In genomic region chr19:4099056-4099455, GRCm38 (mm10) we compare ENCODE assay signal across 8 mouse cellular contexts. TPM values are rescaled to one million over a fixed set of nuclear protein-coding genes. Genes with fewer than 3 reads are reported as not detected.
A peak's percentile ranks its signal among the peaks of the same experiment; 100 is the strongest.
DNase-seq lines count a peak whose midpoint lies in the region; ATAC-seq and TF ChIP-seq lines count a peak whose summit lies in the region.

No protein-coding gene starts in this region.

- intact Hi-C loops in heart, postnatal 14 days (cut with DNase I) = loop anchor here (2.0 kb wide), 1 partner anchor 130 kb away; no protein-coding TSS in a partner anchor

- H3K9ac ChIP-seq in forebrain, embryonic 14.5 days (ENCODE audit: low read length) = no peak overlapping the region
- H3K9ac ChIP-seq in liver, postnatal 0 days (replicated peaks) = no peak overlapping the region; the same call in 1 of the 2 replicates
- 0 out of 2 replicates have a peak overlapping the region, but pooled peaks have one; percentile 80 for H3K9ac ChIP-seq in neural tube, embryonic 13.5 days

- no peak for TF ChIP-seq EP300 in liver, postnatal 0 days (IDR thresholded peaks at IDR 0.05; ENCODE audit: low read depth)

- no peak overlapping the region for H3K4me2 ChIP-seq in forebrain, embryonic 14.5 days (ENCODE audit: low read length)
- H3K4me2 ChIP-seq in liver, postnatal 0 days (ENCODE audit: low read depth, low read length) = peak overlapping the region; percentile 95
- peak overlapping the region; percentile 85 for H3K4me2 ChIP-seq in neural tube, embryonic 13.5 days

- peaks cover 11% of the 10 kb centered on the region for H3K36me3 ChIP-seq in E14TG2a.4 (ENCODE audit: insufficient read depth, low read length)
- H3K36me3 ChIP-seq in forebrain, embryonic 14.5 days (ENCODE audit: control insufficient read depth, insufficient read depth, low read length) = 0 out of 2 replicates have a peak, but pooled peaks cover 7% of the 10 kb centered on the region
- peaks cover 7% of the 10 kb centered on the region for H3K36me3 ChIP-seq in liver, postnatal 0 days (replicated peaks; ENCODE audit: insufficient read depth, low read length)
- H3K36me3 ChIP-seq in neural tube, embryonic 13.5 days = 0 out of 2 replicates have a peak, but pooled peaks cover 4% of the 10 kb centered on the region

- 10% methylated on average over 9 of the region's 9 CpGs for WGBS in forebrain, embryonic 14.5 days
- 4% methylated on average over 9 of the region's 9 CpGs for WGBS in large intestine, adult 2 months
- WGBS in liver, postnatal 0 days (ENCODE audit: insufficient replicate concordance) = 4% methylated on average over 9 of the region's 9 CpGs
- WGBS in neural tube, embryonic 13.5 days = 16% methylated on average over 9 of the region's 9 CpGs

- ATAC-seq in forebrain, embryonic 14.5 days = no peak
- peak; percentile 11; the same call in 1 of the 2 replicates for ATAC-seq in liver, postnatal 0 days
- no peak for ATAC-seq in neural tube, embryonic 13.5 days (ENCODE audit: low read depth)

- H3K4me3 ChIP-seq in E14TG2a.4 (replicated peaks; ENCODE audit: low read length) = peak overlapping the region; percentile 90
- no peak overlapping the region for H3K4me3 ChIP-seq in forebrain, embryonic 14.5 days (ENCODE audit: low read depth, low read length)
- peak overlapping the region; percentile 51 for H3K4me3 ChIP-seq in liver, postnatal 0 days (ENCODE audit: low read depth, low read length)
- no peak overlapping the region for H3K4me3 ChIP-seq in neural tube, embryonic 13.5 days

- no peaks in the 10 kb centered on the region for H3K9me3 ChIP-seq in E14TG2a.4 (ENCODE audit: low read length)
- no peaks in the 10 kb centered on the region for H3K9me3 ChIP-seq in forebrain, embryonic 14.5 days (replicated peaks; ENCODE audit: control insufficient read depth, low read length)
- no peaks in the 10 kb centered on the region for H3K9me3 ChIP-seq in liver, postnatal 0 days (ENCODE audit: low read length)
- no peaks in the 10 kb centered on the region for H3K9me3 ChIP-seq in neural tube, embryonic 13.5 days

- TF ChIP-seq CTCF in E14TG2a.4 (conservative IDR thresholded peaks at IDR 0.05; ENCODE audit: low read length) = peak; percentile 68
- TF ChIP-seq CTCF in liver, postnatal 0 days (IDR thresholded peaks at IDR 0.05; ENCODE audit: low read depth) = peak; percentile 100

- peaks cover 66% of the 10 kb centered on the region for H3K4me1 ChIP-seq in E14TG2a.4 (replicated peaks; ENCODE audit: low read depth, low read length)
- H3K4me1 ChIP-seq in forebrain, embryonic 14.5 days (ENCODE audit: control insufficient read depth, insufficient read depth, low read length) = peaks cover 27% of the 10 kb centered on the region
- peaks cover 39% of the 10 kb centered on the region for H3K4me1 ChIP-seq in liver, postnatal 0 days (ENCODE audit: insufficient read depth)
- H3K4me1 ChIP-seq in neural tube, embryonic 13.5 days (replicated peaks) = peaks cover 62% of the 10 kb centered on the region

- H3K27ac ChIP-seq in forebrain, embryonic 14.5 days (ENCODE audit: low read depth, low read length) = no peak overlapping the region
- peak overlapping the region; percentile 95 for H3K27ac ChIP-seq in liver, postnatal 0 days (ENCODE audit: low read depth)
- no peak overlapping the region for H3K27ac ChIP-seq in neural tube, embryonic 13.5 days (replicated peaks)

- DNase-seq in c-Kit-positive CD71-positive TER-119-positive erythroid progenitor cells, embryonic 14.5 days (ENCODE audit: low spot score) = peak; percentile 95
- peak; percentile 90 for DNase-seq in forebrain, embryonic 14.5 days (ENCODE audit: low spot score)
- peak; percentile 93 to 95 for DNase-seq in heart, postnatal 14 days
- DNase-seq in large intestine, adult 2 months (ENCODE audit: low read depth, low spot score) = peak; percentile 94
- DNase-seq in liver, postnatal 0 days = peak; percentile 96
- peak; percentile 71 for DNase-seq in telencephalon, adult 2 months (ENCODE audit: low read depth, low spot score)

- H3K27me3 ChIP-seq in E14TG2a.4 (ENCODE audit: insufficient read depth, low read length) = peaks cover 42% of the 10 kb centered on the region
- peaks cover 6% of the 10 kb centered on the region; the same call in 1 of the 2 replicates for H3K27me3 ChIP-seq in forebrain, embryonic 14.5 days (replicated peaks; ENCODE audit: control insufficient read depth, insufficient read depth, low read length)
- H3K27me3 ChIP-seq in liver, postnatal 0 days (ENCODE audit: insufficient read depth, low read length) = peaks cover 19% of the 10 kb centered on the region
- peaks cover 16% of the 10 kb centered on the region for H3K27me3 ChIP-seq in neural tube, embryonic 13.5 days

RNA-seq across cellular contexts. Expression of gene Pitpnm1, which starts 0.7 kb away (rescaled TPM):
- 29.1 and 40.8 TPM in 2 replicates for polyA plus RNA-seq in forebrain, embryonic 14.5 days (2014; fragmentation: Nextera tagmentation; extraction: Ambion mirVana)
- 10 to 100 TPM; 25.0 to 26.4 TPM for total RNA-seq in heart, postnatal 14 days (2021)
- 114 and 145 TPM in 2 replicates for polyA plus RNA-seq in large intestine, adult 2 months (2012; rRNA removed)
- polyA plus RNA-seq in liver, postnatal 0 days (2015; fragmentation: Nextera tagmentation; extraction: Ambion mirVana) = 6.6 and 7.4 TPM in 2 replicates
- polyA plus RNA-seq in neural tube, embryonic 13.5 days (2015; fragmentation: Nextera tagmentation; extraction: Ambion mirVana) = 37.0 and 37.8 TPM in 2 replicates

RNA-seq across cellular contexts. Expression of gene Cdk2ap2, which starts 2.1 kb away (rescaled TPM):
- polyA plus RNA-seq in forebrain, embryonic 14.5 days (2014; fragmentation: Nextera tagmentation; extraction: Ambion mirVana) = 88.6 and 91.7 TPM in 2 replicates
- total RNA-seq in heart, postnatal 14 days (2021) = 10 to 100 TPM; 24.2 to 27.5 TPM
- 319 and 372 TPM in 2 replicates for polyA plus RNA-seq in large intestine, adult 2 months (2012; rRNA removed)
- 91.2 and 91.9 TPM in 2 replicates for polyA plus RNA-seq in liver, postnatal 0 days (2015; fragmentation: Nextera tagmentation; extraction: Ambion mirVana)
- 82.6 and 86.4 TPM in 2 replicates for polyA plus RNA-seq in neural tube, embryonic 13.5 days (2015; fragmentation: Nextera tagmentation; extraction: Ambion mirVana)

RNA-seq across cellular contexts. Expression of gene Cabp2, which starts 17.7 kb away (rescaled TPM):
- polyA plus RNA-seq in forebrain, embryonic 14.5 days (2014; fragmentation: Nextera tagmentation; extraction: Ambion mirVana) = not detected in 2 replicates
- not detected for total RNA-seq in heart, postnatal 14 days (2021)
- not detected in 2 replicates for polyA plus RNA-seq in large intestine, adult 2 months (2012; rRNA removed)
- polyA plus RNA-seq in liver, postnatal 0 days (2015; fragmentation: Nextera tagmentation; extraction: Ambion mirVana) = 0.38 and 0.43 TPM in 2 replicates
- polyA plus RNA-seq in neural tube, embryonic 13.5 days (2015; fragmentation: Nextera tagmentation; extraction: Ambion mirVana) = not detected in 2 replicates

RNA-seq across cellular contexts. Expression of gene Aip, which starts 26.6 kb away (rescaled TPM):
- polyA plus RNA-seq in forebrain, embryonic 14.5 days (2014; fragmentation: Nextera tagmentation; extraction: Ambion mirVana) = 85.2 and 94.4 TPM in 2 replicates
- total RNA-seq in heart, postnatal 14 days (2021) = 10 to 100 TPM; 47.0 to 60.6 TPM
- polyA plus RNA-seq in large intestine, adult 2 months (2012; rRNA removed) = 62.8 and 63.6 TPM in 2 replicates
- 23.1 and 26.8 TPM in 2 replicates for polyA plus RNA-seq in liver, postnatal 0 days (2015; fragmentation: Nextera tagmentation; extraction: Ambion mirVana)
- polyA plus RNA-seq in neural tube, embryonic 13.5 days (2015; fragmentation: Nextera tagmentation; extraction: Ambion mirVana) = 92.4 and 94.0 TPM in 2 replicates

RNA-seq across cellular contexts. Expression of gene Gstp3, which starts 39.7 kb away (rescaled TPM):
- polyA plus RNA-seq in forebrain, embryonic 14.5 days (2014; fragmentation: Nextera tagmentation; extraction: Ambion mirVana) = not detected in 2 replicates
- total RNA-seq in heart, postnatal 14 days (2021) = not detected
- 19.4 and 21.9 TPM in 2 replicates for polyA plus RNA-seq in large intestine, adult 2 months (2012; rRNA removed)
- 64.5 and 67.3 TPM in 2 replicates for polyA plus RNA-seq in liver, postnatal 0 days (2015; fragmentation: Nextera tagmentation; extraction: Ambion mirVana)
- not detected in 2 replicates for polyA plus RNA-seq in neural tube, embryonic 13.5 days (2015; fragmentation: Nextera tagmentation; extraction: Ambion mirVana)

Comparison
In these comparisons a context has a peak if more than half of its experiments do, and no peak if none do; other contexts are left out.
1. H3K4me3 ChIP-seq: peak in E14TG2a.4 (single experiment) and liver, postnatal 0 days (single experiment); none in forebrain, embryonic 14.5 days (single experiment) and neural tube, embryonic 13.5 days (single experiment).
2. Peak in every context shown above with its lines, with median percentiles within 50 percentile points of each other: DNase-seq.